Mouse (Mus musculus): Measurements from ENCODE around the gene Olfr1148.

Olfr1148 gene

GRCm38 (mm10) chr2:87830233-87830632 is at the start of gene Olfr1148:
Gene Olfr1148 (plus strand): TSS chr2:87830533.
- no peak for DNase-seq (ENCODE audit: low read depth)

GRCm38 (mm10) chr2:87800292-87800691 is 30.0 kb upstream of the Olfr1148 start, which contains the start of gene Olfr1143:
Gene Olfr1143 (plus strand): TSS chr2:87800592.
- DNase-seq (ENCODE audit: low read depth): no peak

GRCm38 (mm10) chr2:87809522-87809921 is 20.8 kb upstream of the Olfr1148 start, which contains the start of gene Olfr1145:
Gene Olfr1145 (plus strand): TSS chr2:87809822.
- no peak for DNase-seq (ENCODE audit: low read depth)

- DNase-seq (ENCODE audit: low read depth): no peak
Observed at GRCm38 (mm10) chr2:87843693-87844092, 13.4 kb downstream of the Olfr1148 start, which contains the start of gene Olfr1150-ps1. Gene Olfr1150-ps1 (plus strand): TSS chr2:87843993.

- no peak for DNase-seq (ENCODE audit: low read depth)
Observed at GRCm38 (mm10) chr2:87855562-87855961, 25.2 kb downstream of the Olfr1148 start, which contains the start of gene Olfr1151. Gene Olfr1151 (plus strand): TSS chr2:87855862.

GRCm38 (mm10) chr2:87866192-87866591 is 35.9 kb downstream of the Olfr1148 start, which contains the start of gene Olfr1152:
Gene Olfr1152 (plus strand): TSS chr2:87866492.
- DNase-seq (ENCODE audit: low read depth): no peak

All from fibroblast of lung, adult 2 months (primary cell).